Mouse (Mus musculus) ES-Bruce4 (cell line): ENCODE measurements around the gene Xylt2.

ENCODE experiments used
- CTCF ChIP-seq: IDR thresholded peaks from one replicate; pipeline ENCODE4 v1.8.1; 2011; ENCODE audit warnings: low read depth, low read length
- EP300 ChIP-seq: IDR thresholded peaks from 2 replicates; pipeline ENCODE4 v1.6.1; 2011; ENCODE audit warnings: low read depth, low read length; ENCODE audit not compliant: insufficient read depth
- POLR2A ChIP-seq: IDR thresholded peaks from one replicate; pipeline ENCODE4 v1.8.1; 2011; ENCODE audit warnings: low read length; ENCODE audit not compliant: insufficient read depth

GRCm38 (mm10) chr11:94632988-94633387, 44.3 kb downstream of the Xylt2 start:
- TF ChIP-seq POLR2A (no peak), EP300 (no peak), CTCF (no peak)
